Mouse (Mus musculus) embryonic facial prominence, embryonic 14.5 days (tissue): ENCODE measurements around the gene Accsl. TPM values are rescaled to one million over a fixed set of nuclear protein-coding genes. Genes with fewer than 3 reads are reported as not detected.

Experiments
- ATAC-seq: fragments of 200-750 bp; cut with Nextera tagmentation; 2 replicates; pipeline ENCODE4 v1.8.0; 2017; ENCODE audit warnings: low read depth, moderate number of reproducible peaks, moderate TSS enrichment
- DNase-seq: peaks from one replicate; pipeline ENCODE4 v3.0.0-alpha.2; 2015; ENCODE audit warnings: low spot score
- H3K27ac ChIP-seq: fragments of 300-500 bp; sonication (generic); replicated peaks from 2 replicates; pipeline ENCODE4 v1.5.1; 2014; ENCODE audit warnings: low read depth, mild to moderate bottlenecking, low read length, moderate library complexity
- H3K27me3 ChIP-seq: fragments of 300-500 bp; sonication (generic); replicated peaks from 2 replicates; pipeline ENCODE4 v1.6.1; 2014; ENCODE audit warnings: low read length; ENCODE audit not compliant: control insufficient read depth, insufficient read depth
- H3K36me3 ChIP-seq: fragments of 300-500 bp; sonication (generic); 2 replicates; pipeline ENCODE4 v1.6.1; 2014; ENCODE audit warnings: low read length, mixed read lengths; ENCODE audit not compliant: control insufficient read depth, insufficient read depth
- H3K4me1 ChIP-seq: fragments of 300-500 bp; sonication (generic); 2 replicates; pipeline ENCODE4 v1.6.1; 2014; ENCODE audit warnings: antibody characterized with exemption, low read length; ENCODE audit not compliant: control insufficient read depth, insufficient read depth
- H3K4me2 ChIP-seq: fragments of 300-500 bp; sonication (generic); 2 replicates; pipeline ENCODE4 v1.6.1; 2014; ENCODE audit warnings: low read depth, mild to moderate bottlenecking, low read length, moderate library complexity, mixed read lengths
- H3K4me3 ChIP-seq: fragments of 300-500 bp; sonication (generic); 2 replicates; pipeline ENCODE4 v1.5.1; 2014; ENCODE audit warnings: low read depth, mild to moderate bottlenecking, low read length
- H3K9ac ChIP-seq: fragments of 300-500 bp; sonication (generic); 2 replicates; pipeline ENCODE4 v1.6.1; 2014; ENCODE audit warnings: low read depth, mild to moderate bottlenecking, low read length, moderate library complexity, mixed read lengths
- H3K9me3 ChIP-seq: fragments of 300-500 bp; sonication (generic); 2 replicates; pipeline ENCODE4 v1.6.1; 2016; ENCODE audit warnings: low read length; ENCODE audit not compliant: control insufficient read depth
- WGBS: fragments of 180-500 bp; shearing (Covaris S2); extraction: QIAGEN DNeasy Blood & Tissue Kit; methylation state at CpG from one replicate; pipeline ENCODE4 v1.1.7; 2014; 5-methylcytosine and 5-hydroxymethylcytosine counted together
- polyA plus RNA-seq: library from polyadenylated mRNA; unstranded; fragments of >200 nt; fragmentation: Nextera tagmentation; extraction: Ambion mirVana; gene quantifications from 2 replicates; pipeline ENCODE4 v1.2.1, GENCODE M21; 2014

Accsl gene
- polyA plus RNA-seq, 1 experiment from 2014 or later: 0.53 TPM

DNA sequence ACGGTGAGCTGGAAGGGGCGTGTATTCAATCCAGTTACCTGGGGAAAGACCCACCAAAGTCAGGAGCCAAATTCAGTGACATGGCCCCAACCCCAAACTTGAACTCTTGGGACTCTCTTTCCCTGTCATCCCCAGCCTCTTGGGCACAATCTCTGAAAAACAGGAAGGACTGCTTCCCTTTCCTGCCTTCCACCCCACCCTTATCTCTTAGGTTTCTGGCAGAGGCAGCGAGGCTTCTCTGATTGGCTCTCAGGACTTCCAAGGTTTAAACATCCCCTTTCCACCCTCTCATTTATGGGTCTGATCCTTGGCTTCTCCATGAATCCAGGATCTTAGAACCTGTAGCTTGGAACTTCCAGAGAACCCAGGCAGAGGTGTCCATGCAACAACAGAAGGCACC lies 27.6 kb downstream of the Accsl start:
- H3K4me2 ChIP-seq: no peak overlapping the region
- no peak overlapping the region for H3K9ac ChIP-seq
- H3K27ac ChIP-seq: no peak overlapping the region
- no peak for DNase-seq
- H3K4me3 ChIP-seq: no peak overlapping the region
- no peaks in the 10 kb centered on the region for H3K4me1 ChIP-seq
- WGBS: 91% methylated on average over 3 of the region's 3 CpGs
- no peaks in the 10 kb centered on the region for H3K9me3 ChIP-seq
- H3K27me3 ChIP-seq: no peaks in the 10 kb centered on the region
- no peak for ATAC-seq
- H3K36me3 ChIP-seq: peaks cover 59% of the 10 kb centered on the region

DNA sequence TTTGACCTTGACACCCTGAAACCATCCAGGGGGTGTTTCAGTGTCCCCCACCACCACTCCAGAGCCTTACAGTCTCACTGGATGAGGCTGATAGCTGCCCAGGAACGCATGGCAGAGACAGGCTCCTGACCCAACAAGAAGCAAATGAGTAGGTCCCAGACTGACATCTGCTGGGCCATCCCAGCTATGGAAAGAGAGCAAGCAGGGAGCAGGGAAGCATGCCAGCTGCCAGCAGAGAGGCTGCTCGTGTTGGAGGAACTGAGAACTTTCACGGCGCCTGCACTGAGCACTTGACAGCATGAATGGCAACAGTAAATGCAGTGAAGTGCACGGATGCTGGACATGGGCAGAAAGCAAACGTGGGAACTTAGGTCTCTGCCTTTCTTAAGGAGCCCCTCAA lies 28.8 kb downstream of the Accsl start:
- H3K4me2 ChIP-seq: no peak overlapping the region
- H3K4me3 ChIP-seq: no peak overlapping the region
- DNase-seq (no peak), ATAC-seq (no peak)
- H3K27me3 ChIP-seq: no peaks in the 10 kb centered on the region
- H3K9me3 ChIP-seq: no peaks in the 10 kb centered on the region
- no peaks in the 10 kb centered on the region for H3K4me1 ChIP-seq
- H3K9ac ChIP-seq: no peak overlapping the region
- H3K36me3 ChIP-seq: peaks cover 64% of the 10 kb centered on the region
- 82% methylated on average over 6 of the region's 6 CpGs for WGBS
- no peak overlapping the region for H3K27ac ChIP-seq

DNA sequence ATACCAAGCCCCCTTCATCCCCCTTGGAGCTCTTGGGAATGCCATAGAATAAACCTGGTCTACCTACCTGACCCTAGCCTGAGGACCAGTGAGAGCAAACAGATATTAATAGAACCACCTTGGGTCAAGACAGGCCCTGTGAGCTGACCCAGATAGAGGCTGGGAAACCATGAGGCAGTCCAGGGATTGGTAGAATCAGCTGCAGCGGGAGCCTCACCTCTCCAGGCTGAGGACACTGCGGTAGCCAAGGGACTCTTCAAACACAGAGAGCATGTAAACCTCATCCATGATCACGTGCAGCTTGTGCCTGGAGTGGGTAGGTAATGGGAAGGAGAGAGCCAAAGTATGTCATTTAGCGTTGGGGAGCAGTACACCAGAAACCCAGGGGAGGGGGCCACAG lies 30.0 kb downstream of the Accsl start:
- Histone ChIP-seq H3K27ac (no peak overlapping the region), H3K9me3 (no peaks in the 10 kb centered on the region), H3K27me3 (no peaks in the 10 kb centered on the region), H3K4me1 (no peaks in the 10 kb centered on the region), H3K4me2 (no peak overlapping the region), H3K9ac (no peak overlapping the region), H3K36me3 (peaks cover 68% of the 10 kb centered on the region), H3K4me3 (no peak overlapping the region)
- 93% methylated on average over 4 of the region's 4 CpGs for whole genome bisulfite sequencing
- no peak for ATAC-seq
- DNase-seq: no peak

DNA sequence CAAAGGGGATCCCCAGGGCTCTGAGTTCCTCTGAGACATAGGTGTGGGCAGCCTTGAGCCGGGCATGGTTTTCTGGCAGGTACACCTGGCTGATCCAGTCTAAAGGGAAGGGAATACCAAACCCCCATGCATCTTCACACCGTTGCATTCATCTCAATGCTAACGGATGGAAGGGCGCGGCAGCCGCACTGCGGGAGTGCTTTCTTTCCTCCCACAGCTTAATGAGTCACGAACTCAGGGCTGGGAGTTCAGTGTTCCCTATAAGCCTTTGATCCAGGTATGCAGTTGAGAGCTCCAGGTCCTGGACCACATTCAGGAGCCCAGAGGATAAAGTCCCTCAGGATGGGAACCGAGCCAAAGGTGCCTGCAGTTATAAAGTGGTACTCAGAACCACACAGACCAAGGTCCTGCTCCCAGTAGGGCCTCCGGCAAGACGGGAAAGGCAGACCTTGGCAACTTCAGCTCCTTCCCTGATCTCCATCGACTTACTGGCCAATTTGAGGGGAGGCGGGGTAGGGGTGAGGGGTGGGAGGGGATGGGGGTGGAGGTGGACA lies 32.6 kb downstream of the Accsl start:
- Histone ChIP-seq H3K27me3 (no peaks in the 10 kb centered on the region), H3K9ac (no peak overlapping the region), H3K4me2 (no peak overlapping the region), H3K9me3 (no peaks in the 10 kb centered on the region), H3K36me3 (peaks cover 51% of the 10 kb centered on the region), H3K27ac (no peak overlapping the region), H3K4me3 (no peak overlapping the region), H3K4me1 (no peaks in the 10 kb centered on the region)
- DNase-seq: no peak
- WGBS: 74% methylated on average over 12 of the region's 13 CpGs
- no peak for ATAC-seq

DNA sequence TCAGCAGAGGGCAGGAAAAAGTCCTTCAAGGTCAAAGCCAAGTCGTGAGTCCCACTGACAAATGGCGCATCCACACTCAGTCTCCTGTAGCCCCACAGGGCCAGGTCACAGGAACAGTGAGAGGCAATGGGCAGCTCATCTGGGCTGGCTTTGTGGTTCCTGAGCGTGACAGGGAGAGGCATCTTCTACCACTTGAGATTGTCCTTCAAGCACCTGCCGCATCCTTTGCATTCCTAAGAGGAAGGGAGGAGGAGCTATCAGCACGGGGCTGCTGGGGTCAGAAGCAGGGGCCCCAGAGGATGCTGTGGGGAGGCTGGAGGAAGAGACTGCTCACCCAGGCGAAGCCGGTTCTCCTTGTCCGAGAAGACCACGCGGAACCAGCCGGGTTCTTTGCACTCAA lies 33.4 kb downstream of the Accsl start:
- Histone ChIP-seq H3K4me1 (no peaks in the 10 kb centered on the region), H3K27ac (no peak overlapping the region), H3K9me3 (no peaks in the 10 kb centered on the region), H3K4me3 (no peak overlapping the region), H3K4me2 (no peak overlapping the region), H3K27me3 (no peaks in the 10 kb centered on the region), H3K9ac (no peak overlapping the region), H3K36me3 (peaks cover 44% of the 10 kb centered on the region)
- 85% methylated on average over 11 of the region's 11 CpGs for WGBS
- ATAC-seq: no peak
- DNase-seq: no peak

DNA sequence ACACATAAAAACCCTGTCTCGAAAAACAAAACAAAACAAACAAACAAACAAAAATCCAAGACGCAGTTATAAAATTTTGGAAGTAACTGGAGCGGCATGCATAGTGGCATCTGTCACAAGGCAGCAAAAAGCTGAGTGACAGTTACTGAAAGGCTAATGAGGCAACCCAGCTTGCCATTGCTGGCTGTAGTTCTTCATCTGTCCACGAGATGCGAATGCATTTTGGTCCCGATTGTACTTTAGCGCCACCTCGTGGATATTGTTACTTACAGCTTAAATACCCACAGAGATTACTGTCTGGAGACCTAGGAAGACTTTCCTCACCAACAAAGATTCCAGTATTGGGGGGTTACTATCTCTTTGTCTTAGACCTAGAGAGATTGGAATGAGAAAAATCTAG lies 45.4 kb downstream of the Accsl start:
- Histone ChIP-seq H3K4me3 (no peak overlapping the region), H3K4me2 (no peak overlapping the region), H3K27me3 (no peaks in the 10 kb centered on the region), H3K9me3 (no peaks in the 10 kb centered on the region), H3K4me1 (peaks cover 10% of the 10 kb centered on the region), H3K9ac (no peak overlapping the region), H3K36me3 (peaks cover 9% of the 10 kb centered on the region; the same call in 1 of the 2 replicates), H3K27ac (no peak overlapping the region)
- DNase-seq (peak; percentile 95), ATAC-seq (no peak)
- 16% methylated on average over 8 of the region's 8 CpGs for WGBS

DNA sequence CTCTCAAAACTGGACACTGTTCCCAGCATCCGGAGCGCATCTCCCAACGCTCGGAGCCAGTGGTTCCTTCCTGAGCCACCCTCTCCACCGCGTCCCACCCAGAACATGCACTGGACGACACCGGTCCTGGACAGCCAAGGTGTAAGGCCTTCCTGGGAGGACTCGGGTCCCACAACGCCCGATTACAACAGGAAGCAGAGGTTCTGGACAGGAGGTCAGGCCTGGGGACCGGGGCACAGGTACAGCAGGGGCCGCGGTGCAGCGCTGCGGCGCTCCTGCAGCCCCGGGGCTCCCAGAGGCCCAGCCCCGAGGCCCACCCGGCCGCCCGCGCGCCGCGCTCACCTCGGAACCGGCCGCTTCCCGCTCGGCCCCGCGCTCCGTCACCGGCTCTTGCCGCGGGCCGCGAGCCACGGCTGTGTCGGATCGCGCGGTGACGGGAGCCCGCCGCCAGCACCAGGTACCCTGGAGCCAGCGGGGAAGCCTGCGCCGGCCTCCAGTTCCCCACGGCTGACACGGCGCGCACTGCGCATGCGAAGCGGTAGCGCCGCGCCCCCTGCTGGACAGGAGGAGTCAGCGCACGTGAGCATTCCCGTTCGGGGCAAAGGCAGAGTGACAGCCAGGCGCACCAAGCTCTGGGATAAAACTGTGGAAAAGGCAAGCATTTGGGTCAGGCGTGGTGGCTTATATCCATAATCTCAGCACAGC lies 46.8 kb downstream of the Accsl start, which contains the start of gene Ext2:
Ext2 (minus strand) TSS at position 524 of the 705 bp plus-strand sequence.
- DNase-seq (peak; percentile 88), ATAC-seq (peak; percentile 94)
- peaks cover 9% of the 10 kb centered on the region; the same call in 1 of the 2 replicates for H3K36me3 ChIP-seq
- H3K4me1 ChIP-seq: peaks cover 10% of the 10 kb centered on the region
- H3K27me3 ChIP-seq: no peaks in the 10 kb centered on the region
- 1% methylated on average over 28 of the region's 66 CpGs for WGBS
- peak within 1 kb of the TSS; percentile 55; the same call in 1 of the 2 replicates for H3K27ac ChIP-seq
- peak within 1 kb of the TSS; percentile 95 for H3K9ac ChIP-seq
- peak within 1 kb of the TSS; percentile 64 for H3K4me2 ChIP-seq
- peak within 1 kb of the TSS; percentile 91 for H3K4me3 ChIP-seq
- H3K9me3 ChIP-seq: no peaks in the 10 kb centered on the region

DNA sequence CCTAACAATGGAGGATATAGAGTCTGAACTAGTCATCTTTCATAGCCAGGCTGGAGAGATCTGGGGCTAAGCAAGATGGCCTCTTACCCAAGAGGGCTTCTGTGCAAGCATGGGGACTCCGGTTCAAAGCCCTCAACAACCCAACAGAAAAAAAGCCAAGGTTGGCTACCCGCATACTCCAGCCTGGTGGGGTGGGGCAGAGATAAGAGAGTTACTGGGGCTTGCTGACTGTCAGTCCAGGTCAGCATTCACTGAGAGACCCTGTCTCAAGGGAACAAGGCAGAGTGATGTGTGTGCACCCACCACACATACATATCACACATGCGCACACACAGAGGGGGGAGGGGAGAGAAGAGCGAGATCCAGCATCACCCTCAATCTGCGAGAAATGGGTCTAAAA lies 51.2 kb downstream of the Accsl start:
- Histone ChIP-seq H3K36me3 (peaks cover 16% of the 10 kb centered on the region), H3K4me2 (no peak overlapping the region), H3K4me1 (peaks cover 10% of the 10 kb centered on the region), H3K4me3 (no peak overlapping the region), H3K27ac (no peak overlapping the region), H3K9ac (no peak overlapping the region), H3K9me3 (no peaks in the 10 kb centered on the region), H3K27me3 (no peaks in the 10 kb centered on the region)
- ATAC-seq (no peak), DNase-seq (no peak)
- 96% methylated on average over 5 of the region's 5 CpGs for WGBS

DNA sequence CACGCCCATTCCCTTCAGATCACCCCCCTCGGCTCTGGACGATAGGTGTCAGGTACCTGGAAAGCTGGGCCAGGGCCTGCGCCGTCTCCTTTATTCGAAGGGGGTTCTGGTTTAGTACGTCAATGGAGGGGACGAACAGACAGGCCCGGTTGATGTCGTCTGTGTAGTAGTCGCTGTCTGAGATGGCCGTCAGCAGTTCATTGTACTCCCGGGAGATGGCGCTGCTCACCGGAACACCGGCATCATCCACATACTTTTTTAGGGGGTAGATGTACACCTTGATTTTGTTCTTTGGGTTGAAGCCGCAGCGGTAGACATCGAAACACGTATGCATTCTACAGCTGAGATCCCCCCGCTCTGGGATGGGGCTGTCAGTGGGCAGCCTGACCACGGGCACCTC lies 55.6 kb downstream of the Accsl start:
- no peaks in the 10 kb centered on the region for H3K4me1 ChIP-seq
- no peaks in the 10 kb centered on the region for H3K27me3 ChIP-seq
- no peak overlapping the region for H3K9ac ChIP-seq
- peaks cover 48% of the 10 kb centered on the region for H3K36me3 ChIP-seq
- 91% methylated on average over 22 of the region's 22 CpGs for WGBS
- no peak overlapping the region for H3K4me2 ChIP-seq
- DNase-seq (no peak), ATAC-seq (no peak)
- no peak overlapping the region for H3K27ac ChIP-seq
- no peaks in the 10 kb centered on the region for H3K9me3 ChIP-seq
- H3K4me3 ChIP-seq: no peak overlapping the region
